Mouse (Mus musculus): ENCODE measurements around the gene Adh4. TPM values are rescaled to one million over a fixed set of nuclear protein-coding genes. Genes with fewer than 3 reads are reported as not detected.
"Not testable (repeated sequence)": the region's sequence is repeated elsewhere in the genome, so short reads cannot be mapped to it uniquely, and the experiment has no call there.

Adh4 gene
- total RNA-seq (2021): not detected
- long read RNA-seq, experiment 1: 0 reads
- long read RNA-seq, experiment 2: 0 reads

DNA sequence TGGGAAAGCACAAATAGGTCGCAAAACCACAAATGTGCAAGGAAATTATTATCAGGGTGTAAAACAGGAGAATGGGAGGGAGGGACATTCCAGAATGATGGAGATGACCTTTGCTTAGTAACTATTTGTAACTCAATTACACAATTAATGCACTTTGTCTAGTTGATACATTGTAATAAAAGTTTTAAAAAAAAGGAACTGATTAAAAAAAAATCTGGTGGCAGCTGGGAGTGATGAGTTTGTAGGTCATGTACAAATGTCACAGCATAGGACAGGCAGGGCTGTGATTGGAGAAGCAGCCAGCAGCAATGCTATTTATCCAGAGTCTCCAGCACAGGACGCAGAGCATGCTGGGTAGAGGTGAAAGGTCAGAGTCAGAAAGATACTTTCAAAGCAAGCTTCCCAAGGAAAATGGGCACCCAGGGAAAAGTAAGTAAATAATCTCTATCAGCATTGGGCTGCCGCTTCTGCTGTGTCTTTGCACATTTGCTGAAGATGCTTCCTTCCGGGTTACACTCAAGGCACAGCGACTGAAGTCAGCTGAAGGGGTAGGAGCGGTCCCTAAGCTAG is at the start of gene Adh4:
Gene Adh4 (plus strand): TSS at position 346 of the 570 bp plus-strand sequence.
- H3K4me3 ChIP-seq: no peak within 1 kb of the TSS
- intact Hi-C loops (cut with DNase I): no loop called here
- no peak within 1 kb of the TSS for H3K27ac ChIP-seq
- no peak for TF ChIP-seq CTCF (IDR thresholded peaks at IDR 0.05)
- DNase-seq: no peak

DNA sequence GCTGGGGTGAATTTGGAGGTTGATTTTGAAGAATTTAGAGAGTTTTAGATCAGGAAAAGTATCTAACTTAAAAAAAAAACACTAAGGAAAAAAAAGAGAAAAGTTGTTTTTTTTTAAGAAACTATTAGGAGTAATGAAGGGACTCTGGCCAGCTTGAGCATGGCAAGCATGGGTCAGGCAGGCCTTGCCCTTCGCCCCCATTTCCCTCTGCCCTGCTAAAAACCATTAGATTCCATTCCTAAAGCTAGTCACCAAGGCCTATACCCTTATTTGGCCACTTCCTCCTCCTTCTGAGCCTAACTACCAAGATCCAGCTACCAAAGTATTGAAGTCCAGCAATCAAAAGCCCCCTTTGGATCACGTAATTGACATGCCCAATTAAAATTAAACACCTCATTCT is 49.1 kb upstream of the Adh4 start:
- Histone ChIP-seq H3K4me3 (no peak overlapping the region), H3K27ac (no peak overlapping the region)
- intact Hi-C loops (cut with DNase I): no loop called here
- no peak for DNase-seq
- TF ChIP-seq CTCF (IDR thresholded peaks at IDR 0.05): no peak

DNA sequence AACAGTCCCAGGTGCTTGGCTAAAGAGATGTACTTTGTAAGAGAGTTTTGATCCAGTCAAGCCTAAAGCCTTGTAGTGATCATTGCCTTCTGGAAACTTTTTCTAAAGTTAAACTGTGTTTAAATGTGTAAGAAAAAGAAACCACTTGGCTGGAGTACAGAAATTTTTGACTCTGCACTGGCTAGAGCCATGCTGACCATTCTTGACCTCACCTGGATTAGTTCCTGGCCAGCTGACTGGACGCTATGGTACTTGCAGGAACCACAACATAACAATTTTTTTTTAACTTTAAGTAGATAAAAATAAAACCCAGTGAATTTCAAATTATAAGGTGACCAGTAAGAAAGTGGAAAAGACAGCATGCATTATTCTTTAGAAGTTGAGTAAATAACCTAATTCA is 45.7 kb upstream of the Adh4 start:
- no peak for DNase-seq
- no peak overlapping the region for H3K4me3 ChIP-seq
- no peak overlapping the region for H3K27ac ChIP-seq
- TF ChIP-seq CTCF (IDR thresholded peaks at IDR 0.05): no peak
- intact Hi-C loops (cut with DNase I): no loop called here

DNA sequence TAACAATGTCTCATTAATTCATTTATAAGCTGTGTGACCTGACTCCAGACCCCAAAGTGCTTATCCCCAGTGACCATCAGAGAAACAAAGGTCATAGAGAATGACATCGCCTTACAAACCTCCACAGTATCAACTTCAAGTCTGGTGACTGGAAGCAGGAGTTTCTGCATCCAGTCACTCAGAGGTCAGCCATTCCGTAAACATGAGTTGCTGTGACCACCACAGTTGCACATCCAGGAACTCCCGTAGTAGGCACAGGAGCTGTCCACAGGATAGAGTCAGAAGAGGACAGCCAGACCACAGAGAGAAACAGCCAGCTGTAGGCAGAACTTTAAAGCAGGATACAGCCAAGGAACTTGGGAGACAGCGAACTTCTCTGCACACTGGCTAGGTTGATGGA is 45.0 kb upstream of the Adh4 start:
- intact Hi-C loops (cut with DNase I): not testable (repeated sequence)

DNA sequence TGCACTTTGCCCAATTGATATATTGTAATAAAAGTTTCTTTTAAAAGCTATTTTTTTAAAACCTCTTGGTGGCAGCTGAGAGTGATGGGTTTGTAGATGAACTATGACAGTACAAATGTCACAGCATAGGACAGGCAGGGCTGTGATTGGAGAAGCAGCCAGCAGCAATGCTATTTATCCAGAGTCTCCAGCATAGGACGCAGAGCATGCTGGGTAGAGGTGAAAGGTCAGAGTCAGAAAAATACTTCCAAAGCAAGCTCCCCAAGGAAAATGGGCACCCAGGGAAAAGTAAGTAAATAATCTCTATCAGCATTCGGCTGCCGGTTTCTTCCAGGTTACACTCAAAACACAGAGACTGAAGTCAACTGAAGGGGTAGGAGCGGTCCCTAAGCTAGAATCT is 41.3 kb upstream of the Adh4 start:
- DNase-seq: no peak

More for the DNA sequence above, 45.0 kb upstream of the Adh4 start:
- H3K27ac ChIP-seq, H3K4me3 ChIP-seq, DNase-seq: not testable (repeated sequence)

DNA sequence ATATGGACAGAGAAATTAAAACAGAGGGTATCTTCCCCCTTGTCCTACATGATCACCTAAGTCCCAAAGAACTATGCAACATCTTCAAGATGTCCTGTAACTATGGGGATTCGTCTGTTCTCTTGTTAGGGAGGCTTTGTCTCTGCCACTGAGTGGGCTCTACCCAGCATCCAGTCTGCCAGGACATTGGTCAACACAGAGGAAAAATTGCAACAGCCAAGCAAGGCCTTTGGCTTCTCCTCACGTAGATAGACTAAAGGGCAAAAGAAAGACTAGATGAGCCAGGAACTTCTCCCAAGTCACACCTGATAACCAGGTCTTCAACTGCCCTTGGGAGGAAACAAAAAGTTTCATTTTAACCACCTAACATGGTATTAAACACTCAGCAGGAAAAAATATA is 40.1 kb upstream of the Adh4 start:
- Histone ChIP-seq H3K27ac (no peak overlapping the region), H3K4me3 (no peak overlapping the region)
- TF ChIP-seq CTCF (IDR thresholded peaks at IDR 0.05): no peak
- intact Hi-C loops (cut with DNase I): no loop called here
- no peak for DNase-seq

More for the DNA sequence above, 41.3 kb upstream of the Adh4 start:
- no peak overlapping the region for H3K4me3 ChIP-seq
- TF ChIP-seq CTCF (IDR thresholded peaks at IDR 0.05): no peak
- intact Hi-C loops (cut with DNase I): no loop called here
- H3K27ac ChIP-seq: no peak overlapping the region

DNA sequence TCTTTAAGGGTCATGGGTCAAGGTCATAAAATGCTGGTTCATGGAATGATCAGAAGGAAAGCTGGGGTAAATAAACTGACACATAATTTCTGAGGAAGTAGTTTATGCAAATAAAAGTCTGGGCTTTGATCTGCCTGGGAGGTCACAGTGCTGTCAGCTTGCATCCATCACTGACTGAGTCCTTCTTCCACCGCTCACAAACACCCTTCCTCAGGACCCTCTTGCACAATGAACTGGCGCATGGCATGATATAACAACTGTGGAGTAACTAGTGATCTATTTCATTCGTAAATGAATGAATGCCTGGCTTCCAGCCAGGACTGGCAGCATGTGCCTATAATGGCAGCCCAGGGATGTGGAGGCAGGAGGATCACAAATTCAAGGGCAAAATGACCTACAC is 34.1 kb upstream of the Adh4 start:
- no peak for DNase-seq
- intact Hi-C loops (cut with DNase I): no loop called here
- TF ChIP-seq CTCF (IDR thresholded peaks at IDR 0.05): no peak
- no peak overlapping the region for H3K27ac ChIP-seq
- H3K4me3 ChIP-seq: no peak overlapping the region

DNA sequence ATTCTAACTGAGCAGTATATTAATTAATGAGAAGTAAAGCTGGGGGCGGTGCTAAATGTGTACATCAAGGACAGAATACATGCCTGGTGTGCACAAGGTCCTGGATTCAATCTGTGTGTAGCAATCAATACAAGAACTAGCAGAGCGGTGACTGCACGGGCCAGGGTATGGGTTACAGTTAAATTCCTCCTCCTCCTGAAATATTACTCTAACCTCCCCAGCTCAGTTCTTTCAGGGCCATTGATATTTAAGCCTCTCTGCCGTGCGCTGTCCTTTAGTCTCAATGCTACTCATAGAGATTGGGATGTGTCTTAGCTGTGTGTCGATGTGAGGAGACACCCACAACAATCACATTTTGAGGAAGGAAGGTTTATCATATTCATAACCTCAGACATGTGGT is 28.1 kb upstream of the Adh4 start:
- Histone ChIP-seq H3K27ac (no peak overlapping the region), H3K4me3 (no peak overlapping the region)
- intact Hi-C loops (cut with DNase I): no loop called here
- DNase-seq: no peak
- no peak for TF ChIP-seq CTCF (IDR thresholded peaks at IDR 0.05)

DNA sequence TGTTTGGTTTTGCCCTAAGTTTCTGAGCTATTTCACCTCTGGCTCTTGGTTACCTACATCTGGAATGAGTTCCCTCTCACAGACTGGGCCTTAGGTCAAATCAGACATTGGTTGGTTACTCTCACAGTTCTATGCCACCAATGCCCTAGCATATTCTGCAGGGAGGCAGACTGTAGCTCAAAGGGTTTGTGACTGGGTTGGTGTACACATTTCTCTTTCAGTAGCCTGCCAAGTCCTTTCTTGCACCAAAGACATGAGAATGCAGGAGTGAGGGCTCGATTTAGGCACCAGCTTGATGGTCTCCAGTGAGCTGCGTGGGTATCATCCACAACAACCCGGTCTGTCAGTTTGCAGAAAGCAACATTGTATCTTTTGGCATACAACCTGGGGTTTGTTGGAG is 10.4 kb upstream of the Adh4 start:
- Histone ChIP-seq H3K27ac (no peak overlapping the region), H3K4me3 (no peak overlapping the region)
- intact Hi-C loops (cut with DNase I): loop anchor here (2.0 to 5.0 kb wide), 2 partner anchors 168 to 182 kb away; no protein-coding TSS in a partner anchor
- no peak for TF ChIP-seq CTCF (IDR thresholded peaks at IDR 0.05)
- DNase-seq: no peak

DNA sequence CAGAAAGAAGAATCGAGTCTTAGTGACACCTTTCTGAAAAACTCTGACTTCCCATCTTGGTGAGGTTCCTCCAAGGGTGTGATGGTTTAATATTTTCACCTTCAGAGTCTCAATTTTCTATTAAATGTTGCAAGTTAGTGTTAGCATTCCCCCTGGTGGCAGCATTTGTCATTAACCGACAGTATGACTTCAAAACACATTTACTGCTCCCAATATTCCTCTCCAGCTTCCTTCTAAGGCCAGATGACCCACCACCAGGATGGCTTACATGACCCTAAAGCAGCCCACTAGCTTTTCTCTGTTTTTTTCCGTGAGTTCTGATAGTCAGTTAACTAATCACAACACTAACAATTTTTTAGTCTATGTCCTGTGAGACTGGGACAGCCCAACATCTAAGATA is 9.9 kb upstream of the Adh4 start:
- H3K4me3 ChIP-seq: no peak overlapping the region
- no peak overlapping the region for H3K27ac ChIP-seq
- peak; percentile 62 for TF ChIP-seq CTCF (IDR thresholded peaks at IDR 0.05)
- peak; percentile 29 for DNase-seq
- intact Hi-C loops (cut with DNase I): loop anchor here (2.0 to 5.0 kb wide), 2 partner anchors 168 to 183 kb away; no protein-coding TSS in a partner anchor

DNA sequence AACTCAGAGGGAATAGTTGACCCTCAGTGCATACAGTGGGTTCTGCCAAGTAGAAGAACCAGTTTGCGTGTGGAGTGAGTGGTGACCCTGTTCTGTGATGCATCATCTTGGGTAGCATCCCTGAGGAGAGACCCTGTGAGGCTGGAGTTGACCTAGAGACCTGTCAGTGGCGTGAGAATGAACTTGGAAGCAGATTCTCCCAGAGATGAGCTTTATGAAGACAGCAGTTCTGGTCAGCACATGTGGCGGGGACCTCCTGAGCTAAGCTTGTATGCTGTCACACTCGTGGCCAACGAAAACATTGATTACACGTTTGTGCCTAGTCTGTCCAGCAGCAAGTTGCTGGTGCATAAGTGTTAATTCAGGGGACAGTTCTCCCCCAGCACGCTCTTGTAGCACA is 9.4 kb upstream of the Adh4 start:
- no peak overlapping the region for H3K4me3 ChIP-seq
- TF ChIP-seq CTCF (IDR thresholded peaks at IDR 0.05): no peak
- DNase-seq: no peak
- intact Hi-C loops (cut with DNase I): loop anchor here (2.0 to 5.0 kb wide), 2 partner anchors 169 to 183 kb away; no protein-coding TSS in a partner anchor
- H3K27ac ChIP-seq: no peak overlapping the region

DNA sequence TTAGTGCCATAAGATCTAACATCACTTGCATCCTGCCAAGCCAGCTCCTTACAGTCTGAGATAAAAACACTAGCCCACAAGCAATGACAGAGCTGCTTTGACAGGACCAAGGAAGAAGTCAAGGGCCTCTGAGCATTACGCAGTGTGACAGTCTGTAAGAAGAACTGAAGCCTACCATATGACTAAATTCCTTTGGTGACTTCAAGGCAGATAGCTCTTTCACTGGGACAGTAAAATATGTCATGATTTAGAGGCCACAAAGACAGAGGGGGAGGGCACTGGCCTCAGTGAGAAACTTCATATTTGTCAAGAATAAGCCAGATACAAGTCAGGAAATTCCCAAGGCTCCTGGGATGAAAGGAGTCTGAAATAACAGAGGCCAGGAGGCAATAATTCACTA is 7.3 kb upstream of the Adh4 start:
- H3K4me3 ChIP-seq: no peak overlapping the region
- no peak for TF ChIP-seq CTCF (IDR thresholded peaks at IDR 0.05)
- no peak for DNase-seq
- no peak overlapping the region for H3K27ac ChIP-seq
- intact Hi-C loops (cut with DNase I): loop anchor here (5.0 kb wide), 1 partner anchor 171 kb away; no protein-coding TSS in a partner anchor

DNA sequence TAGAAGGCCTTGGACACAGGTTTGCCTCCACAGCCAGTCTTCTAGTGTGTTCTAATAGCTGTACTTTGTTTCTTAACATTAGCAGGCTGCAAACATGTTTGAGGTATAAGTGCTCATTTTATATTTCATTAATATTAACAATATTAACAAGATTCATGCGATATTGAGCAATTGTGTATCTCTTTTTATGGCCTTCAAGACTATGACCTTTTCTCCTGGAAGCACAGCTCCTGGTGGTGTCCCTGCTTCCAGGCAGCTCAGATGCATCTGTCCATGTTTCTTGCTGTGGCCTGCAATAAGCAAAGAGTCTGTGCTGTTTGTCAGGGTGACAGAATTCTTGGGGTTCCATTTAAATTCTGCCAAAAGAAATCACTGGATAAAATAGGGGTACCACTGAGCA is 5.7 kb upstream of the Adh4 start:
- DNase-seq: no peak
- TF ChIP-seq CTCF (IDR thresholded peaks at IDR 0.05): no peak
- H3K4me3 ChIP-seq: no peak overlapping the region
- intact Hi-C loops (cut with DNase I): loop anchor here (5.0 kb wide), 1 partner anchor 172 kb away; no protein-coding TSS in a partner anchor
- H3K27ac ChIP-seq: no peak overlapping the region

DNA sequence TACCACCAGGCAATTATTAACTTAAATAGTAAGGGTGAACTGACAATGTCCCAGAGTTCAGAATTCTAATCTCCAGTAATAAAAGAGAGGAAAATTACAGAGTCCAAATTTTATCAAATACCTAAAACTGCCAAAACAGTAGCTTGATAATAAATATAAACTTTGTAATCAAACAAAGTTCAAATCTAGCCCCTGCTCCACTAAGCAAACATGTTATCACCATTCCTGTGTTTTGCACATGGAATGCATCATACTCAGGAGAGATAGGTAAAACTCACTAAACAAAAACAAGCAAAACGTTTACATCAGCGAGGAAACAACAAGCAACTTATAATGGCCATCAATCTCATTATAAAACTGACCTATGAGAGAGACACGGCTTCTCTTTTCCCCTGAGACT is 5.1 kb upstream of the Adh4 start:
- Histone ChIP-seq H3K4me3 (no peak overlapping the region), H3K27ac (no peak overlapping the region)
- DNase-seq: no peak
- TF ChIP-seq CTCF (IDR thresholded peaks at IDR 0.05): no peak
- intact Hi-C loops (cut with DNase I): no loop called here

All from gastrocnemius, adult 2 months (tissue).